Mouse (Mus musculus) gastrocnemius, postnatal 14 days (tissue): ENCODE results near the gene Dgke. TPM values are rescaled to one million over a fixed set of nuclear protein-coding genes. Genes with fewer than 3 reads are reported as not detected.
"Not testable (repeated sequence)": the region's sequence is repeated elsewhere in the genome, so short reads cannot be mapped to it uniquely, and the experiment has no call there.

Source experiments
- DNase-seq: peaks from one replicate; pipeline ENCODE4 v3.0.0; 2021; ENCODE audit warnings: mixed read lengths
- intact Hi-C: fragments of 180-260 bp; cut with DNase I; formaldehyde crosslinking; loops from one replicate; pipeline ENCODE4 v1.15.1; 2025; ENCODE audit warnings: low total_unique reads
- long read RNA-seq, 2 experiments: library from polyadenylated mRNA; stranded (forward); transcript quantifications; one replicate each; pipeline ENCODE4 v2.0.0; 2021
- total RNA-seq, 2 experiments: library from RNA; stranded (reverse); gene quantifications; 2 replicates each; pipeline ENCODE4 v1.2.3; 2021

The Dgke gene
- total RNA-seq: 1 to 10 TPM; 3.9 to 4.3 TPM
- long read RNA-seq, experiment 1, full-length matches to known transcripts: 3 of 4 reads
- long read RNA-seq, experiment 1, partial matches to known transcripts: 0 of 4 reads
- long read RNA-seq, experiment 1, other reads (novel, unspliced or antisense): 1 of 4 reads
- long read RNA-seq, experiment 2, full-length matches to known transcripts: 5 of 5 reads
- long read RNA-seq, experiment 2, partial matches to known transcripts: 0 of 5 reads
- long read RNA-seq, experiment 2, other reads (novel, unspliced or antisense): 0 of 5 reads

DNA sequence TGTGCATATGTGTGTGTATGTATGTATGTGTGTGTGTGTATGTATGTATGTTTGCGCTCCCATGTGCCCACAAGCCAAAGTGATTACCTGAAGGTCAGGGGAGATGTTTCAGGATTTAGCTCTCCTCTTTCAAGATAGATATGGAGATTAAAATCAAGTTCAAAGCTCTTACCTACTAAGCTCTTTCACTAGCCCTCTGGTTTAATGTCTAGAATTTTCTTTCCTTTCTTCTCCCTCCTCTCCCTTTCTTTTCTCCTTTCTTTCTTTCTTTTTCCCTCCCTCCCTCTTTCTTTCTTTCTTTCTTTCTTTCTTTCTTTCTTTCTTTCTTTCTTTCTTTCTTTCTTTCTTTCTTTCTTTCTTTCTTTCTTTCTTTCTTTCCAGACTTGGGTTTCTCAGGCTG is at the start of gene Dgke:
TSS of gene Dgke (minus strand) at position 101 of the 400 bp plus-strand sequence.
- no peak for DNase-seq
- intact Hi-C loops: no loop called here

DNA sequence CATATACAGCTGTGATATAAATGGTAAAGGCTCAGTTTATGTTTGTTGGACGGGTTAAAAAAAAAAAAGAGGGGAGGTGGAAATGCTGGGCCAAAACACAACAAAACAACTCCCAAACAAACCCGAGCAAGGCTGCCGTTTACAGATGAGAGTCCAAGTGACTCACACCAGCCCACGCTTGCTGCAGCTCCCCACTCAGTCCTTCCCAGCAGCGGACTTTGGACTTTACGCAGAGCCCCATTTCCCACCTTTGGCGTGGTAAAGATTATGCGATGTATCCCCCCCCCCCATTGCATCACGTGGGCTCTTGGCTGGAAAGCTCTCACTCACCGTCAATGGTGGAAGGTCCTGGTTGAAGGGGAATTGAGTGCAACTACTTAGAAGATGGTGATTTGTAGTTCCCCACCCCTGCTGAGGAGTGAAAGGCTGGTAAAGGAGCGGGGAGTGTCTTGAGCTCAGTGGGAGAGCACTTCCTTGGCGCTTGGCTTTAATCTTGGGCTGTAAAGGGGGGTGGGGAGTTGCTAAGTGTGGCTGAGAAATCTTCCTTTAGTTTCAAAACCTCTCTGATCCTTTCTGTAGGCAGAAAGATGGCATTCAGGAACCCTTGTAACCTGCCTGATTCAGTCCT is 40.6 kb upstream of the Dgke start:
- intact Hi-C loops: loop anchor here (10.0 kb wide), 1 partner anchor 58 kb away; no protein-coding TSS in a partner anchor

DNA sequence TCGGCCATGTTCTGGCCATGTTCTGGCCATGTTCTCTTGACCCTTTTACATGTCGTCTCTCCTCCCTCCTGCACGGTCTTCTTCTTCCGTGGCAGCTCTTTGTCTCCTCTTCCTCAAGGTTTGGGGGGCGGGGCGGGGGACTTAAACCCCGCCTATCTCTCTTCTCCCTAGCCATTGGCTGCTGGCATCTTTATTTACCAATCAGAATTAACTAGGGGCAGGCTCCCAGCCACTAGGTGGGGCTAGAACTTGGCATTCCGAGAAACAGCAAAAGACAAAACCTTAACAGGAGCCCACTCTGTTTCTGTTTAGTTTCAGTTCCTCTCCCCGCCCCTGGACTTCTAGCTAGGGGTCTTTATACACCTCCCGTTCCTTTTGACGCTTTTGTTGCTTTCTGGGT is 39.2 kb upstream of the Dgke start:
- intact Hi-C loops: loop anchor here (10.0 kb wide), 1 partner anchor 59 kb away; no protein-coding TSS in a partner anchor
- DNase-seq: no peak

More for the DNA sequence above, 40.6 kb upstream of the Dgke start:
- no peak for DNase-seq

DNA sequence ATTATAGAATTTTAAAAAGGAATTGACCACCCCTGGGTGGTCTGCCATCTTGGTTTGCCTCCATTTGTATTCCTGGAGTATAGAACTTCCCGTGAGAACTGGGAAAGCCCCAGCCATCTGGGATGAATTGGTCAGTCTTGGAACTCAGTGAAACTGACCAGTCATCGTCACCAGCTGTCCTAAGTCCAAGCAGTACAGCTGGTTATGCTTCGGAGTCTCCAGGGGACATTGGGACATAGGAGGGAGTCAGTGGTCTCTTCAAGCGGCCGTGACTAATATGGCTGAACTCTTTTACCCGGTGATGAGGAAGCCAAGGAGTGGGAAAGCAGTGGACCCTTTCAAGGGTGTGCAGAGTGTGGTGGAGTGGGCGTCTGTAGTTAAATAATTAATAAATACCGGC is 38.6 kb upstream of the Dgke start:
- intact Hi-C loops: loop anchor here (10.0 kb wide), 1 partner anchor 60 kb away; no protein-coding TSS in a partner anchor
- no peak for DNase-seq

DNA sequence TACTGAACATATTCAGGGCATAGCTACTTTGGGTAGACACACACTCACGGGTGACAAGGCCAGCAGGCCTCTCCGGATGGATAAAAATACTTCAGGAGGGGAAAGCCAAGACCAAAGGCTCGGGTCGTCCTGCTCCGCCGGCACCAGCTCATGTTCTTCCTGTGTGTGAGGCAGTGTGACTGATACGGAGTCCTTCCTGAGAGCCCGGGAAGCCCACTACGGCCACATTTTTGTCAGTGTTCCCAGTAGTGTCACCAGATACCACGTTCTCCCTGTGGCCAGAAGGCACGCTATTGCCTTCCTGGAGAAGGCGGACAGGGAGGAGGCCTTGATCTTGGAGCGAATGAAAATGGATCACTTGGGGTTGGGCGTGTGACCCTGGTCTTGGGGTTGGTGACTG is 36.5 kb upstream of the Dgke start:
- intact Hi-C loops: loop anchor here (5.0 to 10.0 kb wide), 2 partner anchors 62 to 199 kb away; partner anchors contain the start of gene Nog
- DNase-seq: peak; percentile 61

DNA sequence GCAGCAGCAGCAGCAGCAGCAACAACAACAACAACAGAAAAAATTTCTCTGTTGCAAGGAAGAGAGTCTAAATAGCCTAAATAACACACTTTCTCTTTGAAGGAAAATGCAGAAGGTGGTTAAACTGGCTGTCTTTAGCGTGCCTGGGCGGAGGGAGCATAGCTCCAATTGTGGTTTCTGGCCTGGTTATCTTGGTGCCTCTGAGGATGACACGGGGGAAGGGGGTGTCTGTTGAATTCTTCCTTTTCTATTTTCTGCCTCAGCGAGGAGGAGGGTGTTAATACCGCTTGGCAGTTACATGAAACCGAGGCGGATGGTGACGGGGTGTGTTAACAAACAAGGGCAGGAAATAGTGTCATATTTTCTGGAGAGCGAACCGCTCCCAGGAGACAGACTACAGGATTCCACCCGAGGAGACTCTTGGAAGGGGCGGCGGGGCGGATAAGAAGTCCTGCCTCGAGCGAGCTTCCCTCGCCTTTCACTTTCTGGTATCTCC is 34.2 kb upstream of the Dgke start:
- peak; percentile 58 for DNase-seq
- intact Hi-C loops: loop anchor here (5.0 to 10.0 kb wide), 2 partner anchors 64 to 201 kb away; partner anchors contain the start of gene Nog

DNA sequence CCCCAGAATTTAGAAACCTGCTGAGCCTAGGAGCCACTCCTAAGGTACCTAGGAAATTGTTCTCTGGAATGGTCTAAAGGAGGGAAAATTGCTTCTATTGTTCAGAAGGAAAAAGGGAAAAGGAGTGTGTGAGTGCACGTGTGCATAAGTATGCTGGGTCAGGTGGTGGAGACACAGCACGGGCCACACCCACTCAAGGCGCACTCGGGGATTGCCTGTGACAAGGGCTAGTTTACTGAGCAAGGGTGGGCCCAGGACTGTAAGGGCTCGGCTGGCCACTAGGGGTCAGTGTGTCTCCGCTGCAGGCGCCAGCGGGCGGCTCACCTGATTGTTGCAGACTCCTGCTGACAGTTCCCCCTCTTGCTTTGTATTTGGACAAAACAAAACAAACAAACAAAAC is 33.8 kb upstream of the Dgke start:
- DNase-seq: peak; percentile 84
- intact Hi-C loops: loop anchor here (5.0 to 10.0 kb wide), 2 partner anchors 64 to 202 kb away; partner anchors contain the start of gene Nog

DNA sequence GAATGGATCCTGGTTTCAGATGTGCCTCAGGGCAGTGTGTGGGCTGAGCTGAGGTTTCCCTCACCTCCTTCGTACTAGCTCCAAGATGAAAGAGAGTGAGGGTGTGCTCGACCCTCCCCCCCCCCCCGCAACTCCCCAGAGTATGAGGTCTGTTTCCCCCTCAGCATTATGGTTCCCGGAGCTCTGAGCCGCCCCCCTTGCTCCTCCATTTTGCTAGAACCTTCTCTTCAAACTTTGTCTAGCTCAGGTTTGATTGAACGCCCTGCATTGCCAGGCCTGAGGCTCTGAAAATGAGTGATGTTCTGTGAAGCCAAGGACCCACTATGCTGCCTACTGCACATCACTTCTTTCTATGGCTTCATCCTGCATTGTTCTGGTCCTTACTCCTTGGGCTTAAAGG is 32.3 kb upstream of the Dgke start:
- DNase-seq: no peak
- intact Hi-C loops: no loop called here

DNA sequence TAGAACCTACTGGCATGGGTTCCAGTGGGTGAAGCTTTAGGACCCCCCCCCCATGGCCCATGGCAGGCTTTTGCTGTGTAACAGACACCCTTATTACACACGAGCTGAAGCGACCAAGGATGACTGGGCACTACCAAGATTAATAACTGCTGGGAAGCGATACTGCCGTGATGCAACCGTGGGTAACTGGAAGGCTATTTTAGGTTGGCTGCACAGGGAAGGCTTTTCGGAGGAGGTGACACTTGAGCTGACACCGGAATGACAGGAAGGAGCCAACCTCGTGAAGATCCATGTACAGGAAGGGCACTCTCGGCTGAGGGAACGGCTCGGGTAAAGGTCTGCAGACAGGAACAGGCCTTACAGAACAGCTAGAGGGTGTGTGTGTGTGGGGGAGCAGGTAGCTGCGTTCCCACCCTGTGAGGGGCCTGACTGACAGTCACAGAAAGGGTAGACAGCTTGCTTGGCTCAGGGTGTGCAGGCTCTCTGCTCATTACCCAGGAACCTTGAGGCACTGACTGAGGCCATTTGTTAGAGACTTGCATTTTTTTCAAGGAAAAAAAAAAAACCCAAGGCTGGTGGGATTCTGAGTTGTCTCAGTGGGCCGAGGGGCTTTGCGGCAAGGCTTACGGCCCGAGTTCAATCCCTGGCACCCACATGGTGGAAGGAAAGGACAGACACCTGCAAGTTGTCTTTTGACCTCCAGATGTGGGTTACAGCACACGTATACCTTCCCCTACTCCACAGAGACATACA is 31.6 kb upstream of the Dgke start:
- DNase-seq: peak; percentile 41

DNA sequence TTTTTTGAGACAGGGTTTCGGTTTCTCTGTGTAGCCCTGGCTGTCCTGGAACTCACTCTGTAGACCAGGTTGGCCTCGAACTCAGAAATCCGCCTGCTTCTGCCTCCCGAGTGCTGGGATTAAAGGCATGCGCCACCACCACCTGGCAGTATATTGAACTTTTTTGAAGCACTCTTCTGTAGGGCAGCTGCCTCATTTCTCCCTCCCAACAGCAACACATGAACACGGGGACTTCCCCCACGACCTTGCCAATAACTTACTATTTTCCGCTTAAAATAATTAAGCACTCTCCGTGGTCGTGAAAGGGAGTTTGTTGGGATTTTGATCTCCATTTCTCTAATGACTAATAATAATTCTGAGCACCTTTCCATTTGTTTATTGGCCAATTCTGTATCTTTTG is 30.6 kb upstream of the Dgke start:
- DNase-seq, intact Hi-C loops: not testable (repeated sequence)

More for the DNA sequence above, 31.6 kb upstream of the Dgke start:
- intact Hi-C loops: no loop called here

DNA sequence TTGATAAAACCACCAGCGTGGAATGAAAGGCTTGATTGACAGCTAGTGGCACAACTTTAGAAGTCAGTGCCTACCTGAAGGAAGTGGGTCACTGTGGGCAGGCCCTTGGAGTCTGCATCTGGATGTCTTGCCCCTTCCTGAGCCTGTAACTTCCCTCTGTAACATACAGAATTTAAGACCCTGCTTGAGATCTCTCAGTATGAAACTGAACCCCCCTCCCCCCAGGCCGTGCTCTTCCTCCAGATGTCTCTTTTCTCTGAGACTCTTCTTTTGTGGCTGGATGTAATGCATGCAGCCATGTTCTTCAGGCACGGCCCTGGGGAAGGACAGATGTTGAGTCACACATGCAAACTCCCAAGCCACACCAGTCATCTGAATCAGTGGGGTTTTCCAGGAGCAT is 28.7 kb upstream of the Dgke start:
- DNase-seq: no peak
- intact Hi-C loops: no loop called here

DNA sequence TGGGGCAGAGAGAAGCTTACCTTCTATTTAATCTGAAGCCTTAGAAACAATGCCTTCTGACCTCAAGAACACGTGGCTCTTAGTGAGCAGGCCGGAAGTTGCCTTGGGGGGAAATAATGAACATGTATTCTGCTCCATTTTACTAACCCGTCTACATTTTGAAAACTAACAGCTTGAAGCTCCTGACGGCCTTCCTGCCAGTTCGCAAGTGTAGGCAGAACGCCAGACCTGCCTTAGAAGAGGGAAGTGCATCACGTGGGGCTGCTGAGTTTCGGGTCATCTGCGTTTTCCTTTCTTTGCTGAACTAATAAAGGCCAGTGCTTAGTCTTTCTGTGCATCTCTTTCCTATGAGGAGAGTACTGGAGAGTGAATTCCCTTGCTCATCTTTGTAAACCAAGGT is 26.1 kb upstream of the Dgke start:
- intact Hi-C loops: no loop called here
- peak; percentile 31 for DNase-seq

DNA sequence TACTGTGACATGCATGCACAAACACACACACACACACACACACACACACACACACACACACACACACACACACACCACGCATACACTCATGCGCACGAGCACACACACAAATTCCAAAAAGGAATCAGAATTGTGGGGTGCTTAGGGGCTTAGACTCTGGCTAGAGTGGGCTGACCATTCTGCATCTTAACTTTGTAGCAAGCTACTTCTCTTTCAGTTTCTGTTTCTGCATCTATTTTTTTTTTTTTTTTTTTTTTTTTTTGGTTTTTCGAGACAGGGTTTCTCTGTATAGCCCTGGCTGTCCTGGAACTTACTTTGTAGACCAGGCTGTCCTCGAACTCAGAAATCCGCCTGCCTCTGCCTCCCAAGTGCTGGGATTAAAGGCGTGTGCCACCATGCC is 23.7 kb upstream of the Dgke start:
- intact Hi-C loops, DNase-seq: not testable (repeated sequence)

DNA sequence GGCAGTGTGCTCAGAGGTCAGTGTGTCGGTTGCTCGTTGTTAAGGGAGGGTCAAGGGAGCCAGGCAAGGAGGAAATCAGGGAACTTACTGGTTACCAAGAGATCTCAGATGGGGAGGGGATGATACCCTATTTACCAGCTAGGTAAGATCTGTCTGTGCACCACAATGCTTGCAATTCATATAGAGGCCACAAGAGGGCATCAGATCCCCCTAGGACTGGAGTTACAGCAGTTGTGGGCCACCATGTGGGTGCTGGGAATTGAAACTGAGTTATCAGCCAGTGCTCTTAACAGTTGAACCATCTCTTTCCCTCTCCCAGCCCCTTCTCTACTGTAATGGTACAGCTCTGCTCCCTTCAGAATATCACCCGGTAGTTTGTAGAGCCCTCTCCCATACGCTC is 22.1 kb upstream of the Dgke start:
- intact Hi-C loops: no loop called here
- no peak for DNase-seq

DNA sequence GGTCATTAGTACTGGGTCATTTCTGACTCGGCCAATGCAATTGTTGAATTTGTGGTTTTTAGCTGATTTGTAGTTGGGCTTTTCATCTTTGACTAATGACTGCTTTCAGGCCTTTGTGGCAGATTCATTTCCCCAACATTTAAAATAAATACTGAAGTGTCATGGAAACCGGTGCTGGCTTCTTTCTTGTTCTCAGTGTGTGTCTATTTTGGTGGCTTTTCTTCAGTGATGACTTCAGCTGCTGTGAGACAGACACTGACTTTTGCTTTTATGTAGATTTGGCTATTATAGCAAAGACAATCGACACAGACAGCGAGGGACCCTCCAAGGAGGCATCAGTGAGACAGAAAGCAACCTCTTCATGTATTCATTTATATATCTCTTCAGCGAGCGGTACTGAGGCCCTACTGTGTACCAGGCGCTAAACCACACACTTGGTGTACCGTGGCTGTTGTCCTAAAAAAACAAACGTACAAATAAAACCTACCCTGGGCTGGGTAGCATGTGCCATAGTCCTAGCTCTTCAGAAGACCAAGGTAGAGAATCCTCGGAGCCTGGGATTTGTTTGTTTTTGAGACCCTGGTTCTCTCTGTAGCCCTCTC is 19.7 kb upstream of the Dgke start:
- DNase-seq: no peak
- intact Hi-C loops: no loop called here

DNA sequence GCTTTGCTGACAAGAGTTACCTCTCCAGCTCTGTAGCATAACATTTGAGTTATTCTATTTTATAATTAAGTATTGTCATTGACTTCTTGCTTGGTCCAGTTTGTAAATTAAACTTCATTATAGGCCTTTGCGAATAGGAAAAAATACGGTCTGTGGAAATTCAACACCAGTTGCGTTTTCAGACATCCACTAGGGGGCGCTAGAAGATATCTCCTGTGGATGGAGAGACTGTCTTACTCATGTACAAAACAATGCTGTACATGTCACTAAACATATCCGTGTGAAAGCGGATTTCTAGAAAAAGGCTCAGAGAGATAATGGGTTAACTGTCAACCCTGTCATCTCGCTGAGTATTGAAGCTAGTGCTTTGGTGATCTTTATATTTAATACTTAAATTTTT is 18.0 kb upstream of the Dgke start:
- intact Hi-C loops: no loop called here

DNA sequence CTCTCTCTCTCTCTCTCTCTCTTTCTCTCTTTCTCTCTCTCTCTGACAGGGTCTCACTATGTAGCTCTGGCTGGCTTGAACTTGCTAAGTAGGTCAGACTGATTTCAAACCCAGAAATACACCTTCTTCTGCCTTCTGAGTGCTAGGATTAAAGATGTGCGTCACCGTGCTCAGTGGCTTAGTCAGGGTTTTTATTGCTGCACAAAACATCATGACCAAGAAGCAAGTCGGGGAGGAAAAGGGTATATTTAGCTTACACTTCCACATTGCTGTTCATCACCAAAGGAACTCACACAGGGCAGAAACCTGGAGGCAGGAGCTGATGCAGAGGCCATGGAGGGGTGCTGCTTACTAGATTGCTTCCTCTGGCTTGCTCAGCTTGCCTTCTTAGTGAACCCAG is 16.0 kb upstream of the Dgke start:
- DNase-seq, intact Hi-C loops: not testable (repeated sequence)

More for the DNA sequence above, 18.0 kb upstream of the Dgke start:
- DNase-seq: no peak

DNA sequence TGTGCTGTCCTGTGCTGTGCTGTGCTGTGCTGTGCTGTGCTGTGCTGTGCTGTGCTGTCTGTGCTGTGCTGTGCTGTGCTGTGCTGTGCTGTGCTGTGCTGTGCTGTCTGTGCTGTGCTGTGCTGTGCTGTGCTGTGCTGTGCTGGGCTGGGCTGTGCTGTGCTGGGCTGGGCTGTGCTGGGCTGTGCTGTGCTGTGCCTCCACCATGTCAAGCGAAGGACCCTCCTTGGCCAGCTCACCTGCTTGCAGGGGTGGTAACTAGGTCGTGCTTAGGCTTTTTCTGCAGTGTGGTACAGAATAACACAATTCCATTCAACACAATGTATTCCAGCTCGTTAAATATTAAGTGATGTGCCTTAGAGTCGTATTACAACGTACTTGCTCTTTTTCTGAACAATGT is 15.3 kb upstream of the Dgke start:
- DNase-seq, intact Hi-C loops: not testable (repeated sequence)

DNA sequence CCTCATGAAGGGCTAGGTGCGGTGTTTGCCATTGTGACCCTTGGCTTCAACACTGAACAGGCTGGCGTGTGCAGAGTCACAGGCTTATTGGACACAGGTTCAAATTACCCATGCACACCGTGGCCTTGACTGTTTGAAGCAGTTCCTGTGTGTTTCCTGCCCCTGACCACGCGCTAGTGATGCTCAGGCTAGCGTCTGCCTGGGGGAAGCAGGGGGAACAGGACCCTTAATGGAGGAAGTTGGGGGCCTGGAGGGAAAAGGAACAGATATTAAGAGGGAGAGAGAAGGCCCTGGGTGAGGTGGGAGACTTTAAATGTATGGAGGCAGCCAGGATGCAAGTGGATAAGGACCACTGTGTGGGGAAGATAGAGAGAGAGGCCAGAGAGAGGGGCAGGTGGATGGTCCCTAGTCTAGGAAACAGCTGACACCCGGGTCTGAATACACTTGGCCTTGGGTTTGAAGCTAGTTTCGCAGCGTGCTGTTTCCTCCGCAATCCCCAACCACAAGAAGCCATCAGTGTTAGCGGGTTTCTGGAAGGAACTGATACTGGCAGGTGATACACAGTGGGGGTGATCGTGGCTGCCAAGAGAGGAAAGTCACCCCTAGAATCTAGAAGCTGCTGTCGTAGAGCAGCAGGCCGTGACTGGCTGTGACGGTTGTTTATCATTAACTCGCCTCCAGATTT is 12.5 kb upstream of the Dgke start:
- no peak for DNase-seq
- intact Hi-C loops: no loop called here
